Mouse (Mus musculus) hindbrain, embryonic 14.5 days (tissue): Measurements from ENCODE around the gene Rcan2. TPM values are rescaled to one million over a fixed set of nuclear protein-coding genes. Genes with fewer than 3 reads are reported as not detected.

Source experiments
- ATAC-seq: fragments of 200-750 bp; cut with Nextera tagmentation; 2 replicates; pipeline ENCODE4 v1.8.0; 2017; ENCODE audit warnings: moderate number of reproducible peaks, mild to moderate bottlenecking, moderate TSS enrichment, moderate library complexity; ENCODE audit not compliant: low FRiP score
- DNase-seq: peaks from one replicate; pipeline ENCODE4 v3.0.0-alpha.2; 2015; ENCODE audit warnings: low spot score
- H3K27ac ChIP-seq: fragments of 300-500 bp; sonication (generic); 2 replicates; pipeline ENCODE4 v1.5.1; 2014; ENCODE audit warnings: mild to moderate bottlenecking, moderate library complexity
- H3K27me3 ChIP-seq: fragments of 300-500 bp; sonication (generic); 2 replicates; pipeline ENCODE4 v1.6.1; 2014; ENCODE audit warnings: mild to moderate bottlenecking, low read length, mixed read lengths; ENCODE audit not compliant: control insufficient read depth, insufficient read depth
- H3K36me3 ChIP-seq: fragments of 300-500 bp; sonication (generic); replicated peaks from 2 replicates; pipeline ENCODE4 v1.6.1; 2014; ENCODE audit not compliant: control insufficient read depth, insufficient read depth
- H3K4me1 ChIP-seq: fragments of 300-500 bp; sonication (generic); replicated peaks from 2 replicates; pipeline ENCODE4 v1.6.1; 2014; ENCODE audit warnings: antibody characterized with exemption, low read length, mixed read lengths; ENCODE audit not compliant: control insufficient read depth, insufficient read depth
- H3K4me2 ChIP-seq: fragments of 300-500 bp; sonication (generic); replicated peaks from 2 replicates; pipeline ENCODE4 v1.6.1; 2014; ENCODE audit warnings: mild to moderate bottlenecking, moderate library complexity
- H3K4me3 ChIP-seq: fragments of 300-500 bp; sonication (generic); replicated peaks from 2 replicates; pipeline ENCODE4 v1.5.1; 2014; ENCODE audit warnings: mild to moderate bottlenecking, low read length
- H3K9ac ChIP-seq: fragments of 300-500 bp; sonication (generic); 2 replicates; pipeline ENCODE4 v1.6.1; 2014
- H3K9me3 ChIP-seq: fragments of 300-500 bp; sonication (generic); 2 replicates; pipeline ENCODE4 v1.6.1; 2016; ENCODE audit warnings: low read length; ENCODE audit not compliant: control insufficient read depth
- WGBS: fragments of 180-500 bp; shearing (Covaris S2); extraction: QIAGEN DNeasy Blood & Tissue Kit; methylation state at CpG from one replicate; pipeline ENCODE4 v1.1.7; 2014; 5-methylcytosine and 5-hydroxymethylcytosine counted together
- polyA plus RNA-seq: library from polyadenylated mRNA; unstranded; fragments of >200 nt; fragmentation: Nextera tagmentation; extraction: Ambion mirVana; gene quantifications from 2 replicates; pipeline ENCODE4 v1.2.1, GENCODE M21; 2014

Gene Rcan2
- polyA plus RNA-seq, 1 experiment from 2014 or later: 124 TPM

DNA sequence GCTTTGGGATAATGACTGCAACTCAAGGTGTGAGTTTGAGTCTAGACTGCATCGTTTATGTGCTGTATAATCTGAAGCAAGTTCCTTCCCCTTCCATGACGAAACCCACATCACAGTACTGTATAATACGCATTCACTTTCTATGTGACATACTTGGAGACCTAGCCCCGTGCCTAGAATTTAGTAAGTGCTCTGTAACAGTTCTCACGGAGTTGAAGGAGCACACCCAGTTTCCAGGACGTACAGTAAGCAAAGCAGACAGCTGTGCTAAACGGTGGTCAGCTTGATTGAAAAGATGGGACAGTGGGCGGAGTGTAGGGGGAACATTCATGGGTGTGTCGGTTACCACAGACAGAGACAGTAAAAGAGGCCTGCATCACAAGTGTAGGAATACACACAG is 226.2 kb downstream of the Rcan2 start:
- H3K9ac ChIP-seq: no peak overlapping the region
- H3K27ac ChIP-seq: 0 out of 2 replicates have a peak overlapping the region, but pooled peaks have one; percentile 82
- H3K4me2 ChIP-seq: no peak overlapping the region
- no peaks in the 10 kb centered on the region for H3K9me3 ChIP-seq
- peaks cover 13% of the 10 kb centered on the region for H3K4me1 ChIP-seq
- no peaks in the 10 kb centered on the region for H3K27me3 ChIP-seq
- DNase-seq (no peak), ATAC-seq (no peak)
- H3K36me3 ChIP-seq: no peaks in the 10 kb centered on the region
- no peak overlapping the region for H3K4me3 ChIP-seq
- WGBS: 92% methylated on average over 9 of the region's 9 CpGs

GRCm38 (mm10) chr17:44029616-44030015 is 228.5 kb downstream of the Rcan2 start:
- WGBS: 67% methylated on average over 5 of the region's 5 CpGs
- no peak for DNase-seq

GRCm38 (mm10) chr17:44030776-44031587 is 229.8 kb downstream of the Rcan2 start:
- ATAC-seq (no peak), DNase-seq (no peak)
- no peak overlapping the region for H3K4me3 ChIP-seq
- no peak overlapping the region for H3K27ac ChIP-seq
- H3K9me3 ChIP-seq: no peaks in the 10 kb centered on the region
- peaks cover 7% of the 10 kb centered on the region for H3K4me1 ChIP-seq
- no peak overlapping the region for H3K4me2 ChIP-seq
- WGBS: 29% methylated on average over 3 of the region's 3 CpGs
- no peak overlapping the region for H3K9ac ChIP-seq
- no peaks in the 10 kb centered on the region for H3K36me3 ChIP-seq
- H3K27me3 ChIP-seq: no peaks in the 10 kb centered on the region

More at GRCm38 (mm10) chr17:44029616-44030015, 228.5 kb downstream of the Rcan2 start:
- Histone ChIP-seq H3K27me3 (no peaks in the 10 kb centered on the region), H3K9ac (no peak overlapping the region), H3K27ac (no peak overlapping the region), H3K4me2 (no peak overlapping the region), H3K36me3 (no peaks in the 10 kb centered on the region), H3K4me1 (peaks cover 13% of the 10 kb centered on the region), H3K4me3 (no peak overlapping the region), H3K9me3 (no peaks in the 10 kb centered on the region)
- no peak for ATAC-seq

GRCm38 (mm10) chr17:44035005-44035404 is 233.9 kb downstream of the Rcan2 start:
- WGBS: 94% methylated on average over 1 of the region's 1 CpGs

DNA sequence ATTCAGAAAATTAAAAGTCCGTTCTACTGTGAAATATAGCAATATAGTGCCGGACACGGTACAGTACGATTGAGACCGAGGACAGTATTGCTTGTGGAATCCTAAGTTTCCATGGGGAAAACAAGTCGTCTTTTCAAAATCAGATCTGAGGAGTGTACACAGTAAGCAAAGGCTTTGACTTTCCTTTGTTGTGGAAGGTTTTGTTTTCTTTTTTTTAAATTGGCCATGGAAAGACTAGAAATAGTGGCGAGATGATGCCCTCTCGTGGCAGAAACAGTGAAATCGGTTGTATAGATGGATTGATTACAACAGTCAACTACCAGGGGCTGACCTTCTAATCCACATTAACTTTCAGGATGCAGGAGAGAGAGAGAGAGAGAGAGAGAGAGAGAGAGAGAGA is 237.5 kb downstream of the Rcan2 start:
- DNase-seq (peak; percentile 82), ATAC-seq (peak; percentile 51; the same call in 1 of the 2 replicates)
- H3K27me3 ChIP-seq: no peaks in the 10 kb centered on the region
- H3K36me3 ChIP-seq: no peaks in the 10 kb centered on the region
- 59% methylated on average over 9 of the region's 9 CpGs for WGBS
- no peak overlapping the region for H3K4me3 ChIP-seq
- no peaks in the 10 kb centered on the region for H3K4me1 ChIP-seq
- H3K9me3 ChIP-seq: no peaks in the 10 kb centered on the region
- H3K4me2 ChIP-seq: no peak overlapping the region
- H3K27ac ChIP-seq: no peak overlapping the region
- H3K9ac ChIP-seq: no peak overlapping the region

More at GRCm38 (mm10) chr17:44035005-44035404, 233.9 kb downstream of the Rcan2 start:
- Histone ChIP-seq H3K4me3 (no peak overlapping the region), H3K9me3 (no peaks in the 10 kb centered on the region), H3K4me1 (no peaks in the 10 kb centered on the region), H3K36me3 (no peaks in the 10 kb centered on the region), H3K27me3 (no peaks in the 10 kb centered on the region), H3K9ac (no peak overlapping the region), H3K4me2 (no peak overlapping the region), H3K27ac (no peak overlapping the region)
- ATAC-seq (no peak), DNase-seq (no peak)

DNA sequence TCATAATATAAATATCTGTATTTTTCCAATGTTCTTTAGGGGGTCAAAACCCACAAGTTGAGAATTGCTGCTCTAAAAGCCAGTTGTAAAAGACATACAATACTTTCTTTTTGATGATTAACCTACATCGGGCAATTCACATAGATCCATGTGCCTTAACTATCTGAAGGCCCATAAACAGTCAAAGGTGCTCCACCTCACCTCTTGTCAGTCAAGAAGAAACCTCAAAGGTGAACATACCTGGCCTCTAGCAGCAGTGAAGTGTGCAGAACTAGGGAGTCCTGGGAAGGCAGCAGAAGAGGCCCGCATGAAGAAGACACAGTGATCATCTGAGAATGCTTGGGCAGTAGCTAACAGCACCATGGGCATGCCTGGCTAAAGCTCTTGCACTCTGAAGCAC is 239.3 kb downstream of the Rcan2 start:
- Histone ChIP-seq H3K9ac (no peak overlapping the region), H3K4me2 (no peak overlapping the region), H3K4me3 (no peak overlapping the region), H3K4me1 (no peaks in the 10 kb centered on the region), H3K36me3 (no peaks in the 10 kb centered on the region), H3K27me3 (no peaks in the 10 kb centered on the region), H3K9me3 (no peaks in the 10 kb centered on the region), H3K27ac (no peak overlapping the region)
- no peak for ATAC-seq
- DNase-seq: no peak
- WGBS: 89% methylated on average over 2 of the region's 2 CpGs

- no peak overlapping the region for H3K4me3 ChIP-seq
- no peaks in the 10 kb centered on the region for H3K4me1 ChIP-seq
- 86% methylated on average over 2 of the region's 2 CpGs for WGBS
- no peak overlapping the region for H3K4me2 ChIP-seq
- no peak overlapping the region for H3K9ac ChIP-seq
- DNase-seq (no peak), ATAC-seq (no peak)
- no peaks in the 10 kb centered on the region for H3K27me3 ChIP-seq
- H3K36me3 ChIP-seq: no peaks in the 10 kb centered on the region
- H3K27ac ChIP-seq: no peak overlapping the region
- H3K9me3 ChIP-seq: no peaks in the 10 kb centered on the region
Measured at GRCm38 (mm10) chr17:44042301-44042700, 241.2 kb downstream of the Rcan2 start.

DNA sequence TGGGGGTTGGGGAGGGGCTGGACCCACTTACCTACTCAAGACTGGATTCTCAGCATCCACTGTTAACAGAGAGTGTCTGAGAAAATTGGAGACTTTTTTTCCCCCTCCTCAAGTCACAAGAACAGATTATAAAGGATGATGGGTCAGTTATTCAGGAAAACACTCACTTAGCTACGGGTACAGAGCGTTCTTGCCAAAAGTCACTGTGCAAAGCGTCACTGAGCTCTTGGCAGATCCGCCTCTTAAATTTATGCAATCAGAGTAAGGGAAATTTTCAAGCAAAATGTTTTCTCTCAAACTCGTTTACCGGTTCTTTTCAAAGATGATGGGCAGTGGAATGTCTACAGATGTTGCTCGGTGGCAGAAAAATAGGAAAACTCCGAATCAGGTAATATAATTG is 241.7 kb downstream of the Rcan2 start:
- Histone ChIP-seq H3K9ac (no peak overlapping the region), H3K4me2 (no peak overlapping the region), H3K4me3 (no peak overlapping the region), H3K27ac (no peak overlapping the region), H3K4me1 (no peaks in the 10 kb centered on the region), H3K9me3 (no peaks in the 10 kb centered on the region), H3K36me3 (no peaks in the 10 kb centered on the region), H3K27me3 (no peaks in the 10 kb centered on the region)
- 91% methylated on average over 8 of the region's 8 CpGs for WGBS
- DNase-seq: no peak
- no peak for ATAC-seq

GRCm38 (mm10) chr17:44053427-44053826 is 252.3 kb downstream of the Rcan2 start:
- H3K36me3 ChIP-seq: no peaks in the 10 kb centered on the region
- no peak overlapping the region for H3K4me2 ChIP-seq
- no peak overlapping the region for H3K27ac ChIP-seq
- no peak overlapping the region for H3K4me3 ChIP-seq
- H3K9ac ChIP-seq: no peak overlapping the region
- no peaks in the 10 kb centered on the region for H3K4me1 ChIP-seq
- DNase-seq (no peak), ATAC-seq (no peak)
- no peaks in the 10 kb centered on the region for H3K9me3 ChIP-seq
- WGBS: 84% methylated on average over 4 of the region's 4 CpGs
- H3K27me3 ChIP-seq: no peaks in the 10 kb centered on the region
